Comparison of ENCODE assay signal across 10 mouse cellular contexts in genomic region chr11:4745969-4746368, GRCm38 (mm10). TPM values are rescaled to one million over a fixed set of nuclear protein-coding genes. Genes with fewer than 3 reads are reported as not detected.
DNase-seq lines count a peak whose midpoint lies in the region; ATAC-seq and TF ChIP-seq lines count a peak whose summit lies in the region.
"Had no signal": no experiment of that assay in that cellular context is flagged by ENCODE, and none has a peak within 500 bp of the region (broad histone marks: within the 10 kb centered on the region; RNA-seq: fewer than 3 reads in every experiment).

No protein-coding gene starts in this region.

- ATAC-seq in heart, embryonic 11.5 days (replicated peaks; ENCODE audit: insufficient number of reproducible peaks, low FRiP score, low TSS enrichment): no peak
- peak; percentile 26; the same call in 1 of the 2 replicates for ATAC-seq in hindbrain, embryonic 13.5 days (ENCODE audit: low FRiP score)
- peak; percentile 55 for ATAC-seq in midbrain, embryonic 12.5 days (ENCODE audit: low FRiP score, low read depth)

- no peak for TF ChIP-seq POLR2A in thymus, adult 2 months (IDR thresholded peaks at IDR 0.05; ENCODE audit: control insufficient read depth, extremely low read depth, insufficient read depth, low read length, poor library complexity)

- H3K4me3 ChIP-seq in heart, embryonic 11.5 days (ENCODE audit: low read depth, low read length): peak overlapping the region; percentile 57
- H3K4me3 ChIP-seq in hindbrain, embryonic 13.5 days: peak overlapping the region; percentile 69
- peak overlapping the region; percentile 65 for H3K4me3 ChIP-seq in midbrain, embryonic 12.5 days
- H3K4me3 ChIP-seq in thymus, adult 2 months (ENCODE audit: control insufficient read depth, insufficient read depth, low read length): no peak overlapping the region

- H3K27ac ChIP-seq in heart, embryonic 11.5 days (ENCODE audit: low read depth, low read length): no peak overlapping the region
- no peak overlapping the region for H3K27ac ChIP-seq in hindbrain, embryonic 13.5 days
- H3K27ac ChIP-seq in midbrain, embryonic 12.5 days (replicated peaks): no peak overlapping the region
- no peak overlapping the region for H3K27ac ChIP-seq in thymus, adult 2 months (ENCODE audit: control insufficient read depth, insufficient read depth, low read length)

- peaks cover 91% of the 10 kb centered on the region for H3K27me3 ChIP-seq in heart, embryonic 11.5 days (ENCODE audit: control insufficient read depth, insufficient read depth, low read length)
- H3K27me3 ChIP-seq in hindbrain, embryonic 13.5 days: peaks cover 98% of the 10 kb centered on the region
- peaks cover 93% of the 10 kb centered on the region for H3K27me3 ChIP-seq in midbrain, embryonic 12.5 days
- peaks cover 20% of the 10 kb centered on the region for H3K27me3 ChIP-seq in thymus, adult 2 months (ENCODE audit: control insufficient read depth, insufficient read depth, low read length)

- H3K4me1 ChIP-seq in heart, embryonic 11.5 days (ENCODE audit: control insufficient read depth, insufficient read depth, low read length): peaks cover 11% of the 10 kb centered on the region
- peaks cover 47% of the 10 kb centered on the region for H3K4me1 ChIP-seq in hindbrain, embryonic 13.5 days (replicated peaks)
- H3K4me1 ChIP-seq in midbrain, embryonic 12.5 days: peaks cover 26% of the 10 kb centered on the region
- H3K4me1 ChIP-seq in thymus, adult 2 months (replicated peaks; ENCODE audit: control insufficient read depth, insufficient read depth, low read length): 0 out of 2 replicates have a peak, but pooled peaks cover 6% of the 10 kb centered on the region

- peak overlapping the region; percentile 94 for H3K4me2 ChIP-seq in heart, embryonic 11.5 days
- H3K4me2 ChIP-seq in hindbrain, embryonic 13.5 days: peak overlapping the region; percentile 100
- peak overlapping the region; percentile 100 for H3K4me2 ChIP-seq in midbrain, embryonic 12.5 days (replicated peaks)

- H3K9ac ChIP-seq in heart, embryonic 11.5 days (ENCODE audit: low read depth, low read length): no peak overlapping the region
- H3K9ac ChIP-seq in hindbrain, embryonic 13.5 days: peak overlapping the region; percentile 79
- peak overlapping the region; percentile 58 for H3K9ac ChIP-seq in midbrain, embryonic 12.5 days (replicated peaks)

- no peak for DNase-seq in heart, adult 9 months (ENCODE audit: low spot score in 2 of 2)
- DNase-seq in Muller cell, postnatal 12 days (ENCODE audit: inconsistent ontology term): peak; percentile 26
- DNase-seq in left cerebral cortex, adult 18-20 months (ENCODE audit: low spot score in 2 of 2): no peak
- no peak for DNase-seq in thymus, adult 2 months
- DNase-seq in spleen, adult 18-20 months: no peak
- DNase-seq: B cell, adult 2 months; thymus, postnatal 25 days had no signal

- TF ChIP-seq CTCF in thymus, adult 2 months (IDR thresholded peaks at IDR 0.05; ENCODE audit: borderline replicate concordance, control insufficient read depth, extremely low read depth, insufficient read depth, low read length, poor library complexity): no peak

- H3K36me3 ChIP-seq in heart, embryonic 11.5 days (ENCODE audit: control insufficient read depth, insufficient read depth, low read length): no peaks in the 10 kb centered on the region
- no peaks in the 10 kb centered on the region for H3K36me3 ChIP-seq in hindbrain, embryonic 13.5 days
- no peaks in the 10 kb centered on the region for H3K36me3 ChIP-seq in midbrain, embryonic 12.5 days
- H3K36me3 ChIP-seq in thymus, adult 2 months (ENCODE audit: control insufficient read depth, insufficient read depth, low read length): no peaks in the 10 kb centered on the region

- H3K9me3 ChIP-seq in heart, embryonic 11.5 days (replicated peaks; ENCODE audit: control insufficient read depth, low read length): no peaks in the 10 kb centered on the region
- H3K9me3 ChIP-seq in hindbrain, embryonic 13.5 days: no peaks in the 10 kb centered on the region
- no peaks in the 10 kb centered on the region for H3K9me3 ChIP-seq in midbrain, embryonic 12.5 days

- under 1% methylated on average over 38 of the region's 39 CpGs for WGBS in heart, embryonic 11.5 days (ENCODE audit: insufficient replicate concordance)
- WGBS in hindbrain, embryonic 13.5 days: under 1% methylated on average over 39 of the region's 39 CpGs
- WGBS in midbrain, embryonic 12.5 days: under 1% methylated on average over 39 of the region's 39 CpGs
- 9% methylated on average over 39 of the region's 39 CpGs for WGBS in thymus, adult 2 months

RNA-seq across cellular contexts. Expression of gene Cabp7, which starts 0.6 kb away (rescaled TPM):
- polyA plus RNA-seq in heart, embryonic 11.5 days (2014; fragmentation: Nextera tagmentation; extraction: Ambion mirVana): 0.10 and 0.14 TPM in 2 replicates
- polyA plus RNA-seq in hindbrain, embryonic 13.5 days (2015; fragmentation: Nextera tagmentation; extraction: Ambion mirVana): 1.3 and 1.4 TPM in 2 replicates
- 0.59 and 0.67 TPM in 2 replicates for polyA plus RNA-seq in midbrain, embryonic 12.5 days (2016; fragmentation: Nextera tagmentation; extraction: Ambion mirVana)
- total RNA-seq in left cerebral cortex, adult 18-20 months (2021): 10 to 100 TPM; 30.7 to 33.7 TPM
- 0.11 and 0.19 TPM in 2 replicates for polyA plus RNA-seq in thymus, adult 2 months (2012; rRNA removed)

RNA-seq across cellular contexts. Expression of gene Zmat5, which starts 41.5 kb away (rescaled TPM):
- 50.1 and 55.8 TPM in 2 replicates for polyA plus RNA-seq in heart, embryonic 11.5 days (2014; fragmentation: Nextera tagmentation; extraction: Ambion mirVana)
- polyA plus RNA-seq in hindbrain, embryonic 13.5 days (2015; fragmentation: Nextera tagmentation; extraction: Ambion mirVana): 71.6 and 74.5 TPM in 2 replicates
- polyA plus RNA-seq in midbrain, embryonic 12.5 days (2016; fragmentation: Nextera tagmentation; extraction: Ambion mirVana): 69.2 and 81.5 TPM in 2 replicates
- 10 to 100 TPM; 25.3 to 28.5 TPM for total RNA-seq in left cerebral cortex, adult 18-20 months (2021)
- polyA plus RNA-seq in thymus, adult 2 months (2012; rRNA removed): 66.0 and 73.8 TPM in 2 replicates

RNA-seq across cellular contexts. Expression of gene Uqcr10, which starts 41.8 kb away (rescaled TPM):
- 1,482 and 1,490 TPM in 2 replicates for polyA plus RNA-seq in heart, embryonic 11.5 days (2014; fragmentation: Nextera tagmentation; extraction: Ambion mirVana)
- 541 and 557 TPM in 2 replicates for polyA plus RNA-seq in hindbrain, embryonic 13.5 days (2015; fragmentation: Nextera tagmentation; extraction: Ambion mirVana)
- 525 and 530 TPM in 2 replicates for polyA plus RNA-seq in midbrain, embryonic 12.5 days (2016; fragmentation: Nextera tagmentation; extraction: Ambion mirVana)
- 100 to 1,000 TPM; 347 to 391 TPM for total RNA-seq in left cerebral cortex, adult 18-20 months (2021)
- polyA plus RNA-seq in thymus, adult 2 months (2012; rRNA removed): 662 and 850 TPM in 2 replicates
